Mouse (Mus musculus): Measurements from ENCODE around the gene Nmd3. TPM values are rescaled to one million over a fixed set of nuclear protein-coding genes. Genes with fewer than 3 reads are reported as not detected.

The Nmd3 gene
- 37.3 and 52.7 TPM in 2 replicates for total RNA-seq (2023)

GRCm38 (mm10) chr3:69721814-69722186 lies at the start of gene Nmd3:
TSS of gene Nmd3 (plus strand) at chr3:69721985.

Other genes with a start within 250 kb of the Nmd3 start
- gene B3galnt1, start 123.0 kb upstream of the Nmd3 start, total RNA-seq (2023) = 0.32 TPM in 1 of 2 replicates, not detected in the other
- not detected in 2 replicates for gene Sptssb, start 138.0 kb downstream of the Nmd3 start, total RNA-seq (2023)